Mouse (Mus musculus) ovary, postnatal 36 days (tissue): Measurements from ENCODE around the gene Sub1.

ENCODE experiments used
- DNase-seq: peaks from one replicate; pipeline ENCODE4 v3.0.0; 2022; ENCODE audit warnings: low spot score, mixed read lengths

Gene Sub1

GRCm38 (mm10) chr15:11996883-11997282, at the start of gene Sub1:
Gene Sub1 (minus strand): TSS chr15:11996983.
- DNase-seq: no peak

GRCm38 (mm10) chr15:12040407-12040710, 43.6 kb upstream of the Sub1 start:
- DNase-seq: no peak

- no peak for DNase-seq
These were observed 43.1 kb upstream of the Sub1 start for GRCm38 (mm10) chr15:12039671-12040406.

- DNase-seq: no peak
These were observed 42.5 kb upstream of the Sub1 start for GRCm38 (mm10) chr15:12039256-12039655.

GRCm38 (mm10) chr15:12037866-12038625, 41.3 kb upstream of the Sub1 start:
- no peak for DNase-seq

GRCm38 (mm10) chr15:12037217-12037616, 40.4 kb upstream of the Sub1 start:
- no peak for DNase-seq

GRCm38 (mm10) chr15:12036675-12037074, 39.9 kb upstream of the Sub1 start:
- DNase-seq: no peak

GRCm38 (mm10) chr15:12034317-12034716, 37.5 kb upstream of the Sub1 start:
- DNase-seq: no peak

GRCm38 (mm10) chr15:12033155-12033554, 36.4 kb upstream of the Sub1 start:
- no peak for DNase-seq

GRCm38 (mm10) chr15:12032512-12032911, 35.7 kb upstream of the Sub1 start:
- DNase-seq: no peak

- no peak for DNase-seq
These were observed 35.1 kb upstream of the Sub1 start for GRCm38 (mm10) chr15:12031861-12032260.

GRCm38 (mm10) chr15:12030221-12030620, 33.4 kb upstream of the Sub1 start:
- DNase-seq: no peak

- DNase-seq: no peak
These were observed 31.0 kb upstream of the Sub1 start for GRCm38 (mm10) chr15:12027807-12028206.

GRCm38 (mm10) chr15:12026932-12027450, 30.2 kb upstream of the Sub1 start:
- no peak for DNase-seq

- DNase-seq: no peak
These were observed 29.2 kb upstream of the Sub1 start for GRCm38 (mm10) chr15:12026026-12026425.

GRCm38 (mm10) chr15:12025341-12025740, 28.6 kb upstream of the Sub1 start:
- DNase-seq: no peak

- DNase-seq: no peak
These were observed 28.0 kb upstream of the Sub1 start for GRCm38 (mm10) chr15:12024791-12025268.

GRCm38 (mm10) chr15:12019443-12019842, 22.7 kb upstream of the Sub1 start:
- no peak for DNase-seq

GRCm38 (mm10) chr15:12018428-12018757, 21.6 kb upstream of the Sub1 start:
- no peak for DNase-seq

- DNase-seq: no peak
These were observed 21.1 kb upstream of the Sub1 start for GRCm38 (mm10) chr15:12017700-12018427.

GRCm38 (mm10) chr15:12014197-12014905, 17.6 kb upstream of the Sub1 start:
- DNase-seq: no peak
